Mouse (Mus musculus) kidney, adult 11 months (tissue): ENCODE results near the gene Tnfrsf14.

Source experiments
- DNase-seq: peaks from one replicate; pipeline ENCODE4 v3.0.0; 2022

Gene Tnfrsf14

DNA sequence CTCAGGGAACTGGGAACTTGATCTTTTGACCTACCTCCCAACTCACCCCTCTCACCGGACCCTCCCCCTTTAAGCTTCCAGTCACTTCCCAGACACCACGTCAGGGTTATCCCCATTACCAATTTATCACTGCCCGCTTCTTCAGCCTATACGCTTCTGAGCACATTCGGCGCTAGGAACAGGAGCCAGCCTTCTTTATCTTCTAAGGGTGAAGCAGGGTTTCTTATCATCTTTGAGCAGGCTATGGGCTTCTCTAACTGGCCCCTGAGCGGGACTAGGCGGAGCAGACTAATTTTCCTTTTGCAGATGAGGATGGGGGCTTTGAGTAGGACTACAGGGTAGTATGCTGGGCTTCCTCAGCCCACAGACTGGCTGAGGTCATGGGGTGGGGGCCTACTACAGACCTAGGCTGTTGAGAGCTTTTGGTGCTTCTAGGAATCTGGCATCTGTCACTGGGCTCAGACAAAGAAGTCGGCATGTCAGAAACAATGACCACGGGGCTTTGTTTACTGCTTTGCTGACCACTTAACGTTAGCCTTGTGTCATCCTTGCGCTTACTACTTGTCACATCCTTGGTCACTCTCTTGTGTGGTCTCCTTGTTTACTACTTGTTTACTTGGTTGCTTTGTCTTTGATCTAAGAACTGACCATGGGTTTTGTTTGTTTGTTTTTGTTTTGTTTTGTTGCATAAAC lies at the start of gene Tnfrsf14:
Tnfrsf14 (minus strand) TSS at position 169 of the 693 bp plus-strand sequence.
- no peak for DNase-seq

DNA sequence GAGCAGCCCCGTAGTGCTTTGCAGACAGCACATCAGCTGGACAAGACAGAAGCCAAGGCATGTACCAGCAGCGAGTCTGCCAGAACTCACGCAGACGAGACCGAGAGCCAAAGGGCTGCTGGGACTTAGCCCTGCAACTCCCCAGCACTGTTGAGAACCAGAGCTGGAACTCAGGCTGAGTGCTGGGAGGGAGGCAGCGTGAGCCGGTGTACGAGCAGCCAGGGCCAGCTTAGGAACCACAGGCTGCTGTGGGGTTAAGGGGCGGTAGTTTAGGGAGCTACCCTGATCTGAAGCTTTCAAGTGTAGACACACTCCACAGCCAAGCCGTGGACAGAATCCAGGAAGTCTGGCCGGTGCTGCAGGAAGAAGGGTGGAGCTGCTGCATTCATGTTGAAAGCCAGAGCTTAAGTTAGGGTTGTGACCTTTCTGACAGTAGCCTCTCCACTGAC lies 45.8 kb upstream of the Tnfrsf14 start:
- no peak for DNase-seq

DNA sequence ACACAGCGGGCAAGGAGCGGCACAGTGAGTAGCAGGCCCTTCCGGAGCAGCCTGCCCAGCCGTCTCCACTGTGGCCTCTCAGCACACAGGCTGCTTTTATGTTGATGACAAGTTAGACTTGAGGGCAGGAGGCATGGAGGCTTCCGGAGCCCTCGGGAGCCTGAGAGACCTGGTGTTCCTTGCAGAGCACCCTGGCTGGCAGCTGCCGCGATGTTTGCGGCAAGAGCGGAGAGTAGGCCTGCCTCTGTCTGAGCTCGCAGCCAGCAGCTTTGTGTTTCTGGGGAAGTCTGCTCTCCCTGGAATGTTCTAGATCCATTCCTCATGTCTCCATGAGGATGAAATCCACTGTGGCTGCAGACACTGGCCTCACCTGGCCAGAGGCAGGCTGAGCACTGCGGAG lies 44.2 kb upstream of the Tnfrsf14 start:
- no peak for DNase-seq

DNA sequence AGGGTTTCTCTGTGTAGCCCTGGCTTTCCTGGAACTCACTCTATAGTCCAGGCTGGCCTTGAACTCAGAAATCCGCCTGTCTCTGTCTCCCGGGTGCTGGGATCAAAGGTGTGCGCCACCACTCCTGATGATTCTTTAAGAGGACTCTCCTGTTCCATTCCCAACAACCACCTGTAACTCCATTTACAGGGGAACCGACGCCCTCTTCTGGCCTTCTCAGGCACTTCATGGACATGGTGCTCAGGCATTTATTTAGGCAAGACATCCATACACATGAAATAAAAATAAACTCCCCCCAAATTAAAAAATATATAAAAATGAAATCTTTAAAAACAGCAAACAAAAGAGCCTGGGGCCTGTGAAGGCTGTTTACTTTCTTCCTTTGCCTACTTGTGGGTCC lies 38.8 kb upstream of the Tnfrsf14 start:
- DNase-seq = peak; percentile 52

DNA sequence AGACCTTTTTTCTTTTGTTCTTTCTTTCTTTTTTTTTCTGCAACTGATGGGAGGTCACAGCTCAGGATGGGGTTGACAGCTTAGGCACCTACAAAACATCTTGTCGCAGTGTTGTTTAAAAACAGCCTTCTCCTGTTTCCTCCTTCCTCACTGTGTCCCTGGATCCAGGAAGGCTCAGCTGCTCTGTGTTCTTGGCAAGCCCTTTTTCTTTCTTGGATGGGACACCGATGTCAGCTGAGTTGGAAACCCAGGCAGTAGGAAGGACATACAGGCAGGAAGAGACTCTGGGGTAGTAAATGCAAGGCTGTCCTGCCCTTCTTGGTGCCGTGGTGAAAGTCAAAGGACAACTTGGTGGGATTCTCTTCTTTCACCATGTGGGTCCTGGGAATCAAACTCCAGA lies 37.5 kb upstream of the Tnfrsf14 start:
- no peak for DNase-seq

DNA sequence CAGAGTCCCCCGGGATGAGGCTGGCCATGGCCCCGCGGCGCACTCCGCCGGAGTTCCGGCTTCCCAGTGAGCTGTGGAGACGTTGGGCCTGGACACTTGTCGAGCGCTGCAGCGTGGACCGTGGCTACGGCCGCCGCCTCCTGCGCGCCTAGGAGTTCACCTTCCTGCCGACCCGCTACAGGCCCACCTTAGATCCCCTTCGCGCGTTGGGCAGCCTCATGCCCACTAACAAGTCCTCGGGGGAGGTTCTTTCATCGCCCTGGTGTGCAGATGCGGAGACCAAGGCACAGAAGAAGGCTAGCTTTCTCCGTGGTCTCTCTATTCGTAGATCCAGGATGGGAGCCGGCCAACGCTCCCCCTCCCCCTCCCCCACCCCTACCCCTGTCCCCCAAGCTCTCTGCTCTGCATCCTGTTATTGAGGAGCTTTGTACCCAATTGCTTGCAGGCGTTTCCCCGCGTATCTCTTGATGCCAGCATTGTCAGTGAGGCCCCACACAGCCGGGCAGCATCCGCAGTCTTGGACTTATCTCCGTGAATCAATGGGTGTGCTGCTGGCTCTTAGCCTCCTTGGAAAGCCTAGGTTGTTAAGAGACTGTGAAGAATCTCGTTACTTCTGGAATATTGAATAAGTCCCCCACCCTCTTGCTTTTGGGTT lies 36.3 kb upstream of the Tnfrsf14 start:
- DNase-seq = no peak

DNA sequence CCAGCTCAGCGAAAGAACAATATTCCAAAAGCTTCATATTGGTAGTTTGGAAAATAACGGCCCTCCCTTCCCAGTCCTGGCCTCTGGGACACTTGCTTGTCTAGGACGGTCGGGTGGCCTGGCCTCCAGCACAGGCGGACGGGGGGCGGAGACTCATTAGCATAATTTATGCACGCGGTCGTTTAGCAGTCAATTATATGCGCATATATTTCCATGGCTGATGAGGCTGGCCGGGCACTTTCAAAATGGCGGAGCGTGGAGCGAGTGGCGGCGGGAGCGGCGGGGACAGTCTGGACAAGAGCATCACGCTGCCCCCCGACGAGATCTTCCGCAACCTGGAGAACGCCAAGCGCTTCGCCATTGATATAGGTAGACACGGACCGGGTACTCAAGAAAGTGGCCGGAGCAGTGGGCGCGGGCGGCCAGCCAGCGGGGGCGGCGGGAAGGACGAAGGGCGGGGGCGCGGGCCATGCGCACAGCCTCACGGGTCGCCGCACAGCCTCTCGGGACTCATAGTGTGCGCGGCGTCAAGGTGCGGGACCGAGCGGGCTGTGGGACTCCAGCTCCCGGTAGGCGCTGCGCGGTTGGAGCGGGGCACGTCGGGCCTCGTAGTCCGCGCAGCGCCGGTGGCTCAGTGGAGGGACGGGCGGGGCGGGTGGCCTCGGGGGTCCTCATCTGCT lies 35.7 kb upstream of the Tnfrsf14 start, which contains the start of gene Pank4:
Pank4 (plus strand) TSS at position 223 of the 680 bp plus-strand sequence.
- peak; percentile 93 for DNase-seq

DNA sequence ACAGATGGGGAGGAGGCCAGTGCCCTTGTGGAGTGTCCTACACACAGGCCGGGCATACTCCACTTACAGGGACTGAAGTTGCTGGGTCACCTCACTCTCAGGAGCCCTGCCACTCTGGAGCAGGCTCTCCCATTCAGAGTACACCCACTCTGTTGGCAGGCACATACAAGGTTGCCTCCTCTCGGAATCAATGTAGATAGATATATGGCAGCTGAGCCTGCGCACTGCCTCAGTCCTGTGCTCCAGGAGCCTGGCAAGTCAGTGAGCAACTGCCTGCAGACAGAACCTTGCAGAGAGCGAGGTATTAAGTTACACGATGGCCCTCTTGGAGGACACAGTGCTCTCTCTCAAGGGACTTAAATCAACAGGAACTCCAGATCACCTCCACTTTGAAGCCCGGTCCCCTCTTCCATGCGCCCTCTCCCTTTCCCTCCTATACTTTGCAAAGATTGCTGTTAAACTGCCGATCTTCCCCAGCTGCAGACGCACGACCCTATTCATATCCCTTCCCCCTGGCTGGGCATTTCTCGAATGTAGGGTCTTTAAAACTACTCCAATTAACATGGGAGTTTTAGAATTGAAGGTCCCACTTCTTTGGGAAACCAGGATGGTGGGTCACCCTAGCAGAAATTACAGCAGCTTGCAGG lies 35.0 kb upstream of the Tnfrsf14 start:
- DNase-seq = no peak

DNA sequence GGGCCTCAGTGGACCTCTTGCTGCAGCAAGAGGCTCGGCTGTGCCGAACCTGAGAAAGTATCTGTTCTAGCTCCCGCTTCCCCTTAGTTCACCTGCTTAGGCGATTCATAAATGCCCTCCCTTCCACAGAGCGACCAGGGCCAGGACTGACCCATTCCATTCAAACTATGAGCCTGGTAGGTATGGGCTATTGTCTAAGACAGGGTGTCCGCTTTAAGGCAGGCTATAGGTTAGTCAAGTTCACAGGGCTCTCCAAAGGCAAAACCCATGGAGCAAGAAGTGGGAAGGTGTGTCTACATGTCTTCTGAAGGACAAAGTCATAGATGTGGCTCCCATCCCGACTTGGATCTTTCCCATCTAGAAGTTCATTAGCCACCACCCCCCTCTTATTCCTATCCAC lies 34.3 kb upstream of the Tnfrsf14 start:
- no peak for DNase-seq

DNA sequence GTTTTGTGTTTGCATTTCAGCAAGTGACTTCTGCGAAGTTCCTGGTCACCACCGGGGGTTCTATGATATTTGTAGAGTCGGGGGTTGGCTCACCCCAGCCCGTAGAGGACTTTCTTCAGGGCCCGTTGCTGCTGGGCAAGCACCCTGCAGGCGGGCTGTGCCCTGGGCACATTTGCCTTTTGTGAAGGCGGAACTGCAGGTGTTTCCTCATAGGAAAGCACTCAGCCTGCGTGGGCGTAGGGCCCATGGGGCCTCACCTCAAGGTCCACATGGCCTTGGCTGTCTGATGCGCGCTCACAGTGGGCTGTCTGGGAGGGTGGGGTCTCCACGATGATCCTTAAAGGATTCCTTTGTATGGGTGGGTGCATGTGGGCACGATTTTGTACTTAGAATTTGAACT lies 33.5 kb upstream of the Tnfrsf14 start:
- no peak for DNase-seq

DNA sequence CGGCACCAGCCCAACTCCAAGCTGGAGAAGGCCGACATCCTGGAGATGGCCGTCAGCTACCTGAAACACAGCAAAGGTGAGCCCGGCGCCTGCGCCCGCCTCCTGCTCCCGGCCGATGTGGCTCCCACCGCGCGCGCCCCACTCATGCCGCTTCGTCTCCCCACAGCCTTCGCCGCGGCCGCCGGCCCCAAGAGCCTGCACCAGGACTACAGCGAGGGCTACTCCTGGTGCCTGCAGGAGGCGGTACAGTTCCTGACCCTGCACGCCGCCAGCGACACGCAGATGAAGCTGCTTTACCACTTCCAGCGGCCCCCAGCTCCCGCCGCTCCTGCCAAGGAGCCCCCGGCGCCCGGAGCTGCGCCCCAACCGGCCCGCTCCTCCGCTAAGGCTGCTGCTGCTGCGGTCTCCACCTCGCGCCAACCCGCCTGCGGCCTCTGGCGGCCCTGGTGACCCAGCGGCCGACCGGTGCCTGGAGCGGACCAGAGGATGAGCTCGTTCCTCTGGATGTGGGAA lies 32.9 kb upstream of the Tnfrsf14 start:
- no peak for DNase-seq

DNA sequence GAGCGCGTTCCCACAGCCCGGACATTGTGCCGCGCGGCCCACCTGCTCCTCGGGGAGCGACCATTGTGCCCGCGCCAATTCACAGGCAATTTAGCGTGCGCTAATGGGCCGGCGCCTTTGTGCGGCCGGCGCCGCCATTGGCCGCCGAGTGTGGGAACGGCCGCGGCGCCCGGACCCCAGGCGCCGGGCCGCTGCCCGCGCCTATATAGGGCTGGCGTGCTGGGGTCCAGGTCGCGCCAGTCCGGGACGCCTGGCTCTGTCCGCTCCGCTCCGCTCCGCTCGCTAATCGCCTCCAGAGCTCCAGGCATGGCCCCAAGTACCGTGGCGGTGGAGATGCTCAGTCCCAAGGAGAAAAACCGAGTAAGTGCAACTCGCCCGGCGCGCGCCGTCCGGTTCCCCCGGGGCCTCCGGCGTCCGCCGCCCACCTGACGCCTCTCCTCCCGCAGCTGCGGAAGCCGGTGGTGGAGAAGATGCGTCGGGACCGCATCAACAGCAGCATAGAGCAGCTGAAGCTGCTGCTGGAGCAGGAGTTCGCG lies 32.4 kb upstream of the Tnfrsf14 start, which contains the start of gene Hes5:
Hes5 (plus strand) TSS at position 234 of the 536 bp plus-strand sequence.
- DNase-seq = no peak

DNA sequence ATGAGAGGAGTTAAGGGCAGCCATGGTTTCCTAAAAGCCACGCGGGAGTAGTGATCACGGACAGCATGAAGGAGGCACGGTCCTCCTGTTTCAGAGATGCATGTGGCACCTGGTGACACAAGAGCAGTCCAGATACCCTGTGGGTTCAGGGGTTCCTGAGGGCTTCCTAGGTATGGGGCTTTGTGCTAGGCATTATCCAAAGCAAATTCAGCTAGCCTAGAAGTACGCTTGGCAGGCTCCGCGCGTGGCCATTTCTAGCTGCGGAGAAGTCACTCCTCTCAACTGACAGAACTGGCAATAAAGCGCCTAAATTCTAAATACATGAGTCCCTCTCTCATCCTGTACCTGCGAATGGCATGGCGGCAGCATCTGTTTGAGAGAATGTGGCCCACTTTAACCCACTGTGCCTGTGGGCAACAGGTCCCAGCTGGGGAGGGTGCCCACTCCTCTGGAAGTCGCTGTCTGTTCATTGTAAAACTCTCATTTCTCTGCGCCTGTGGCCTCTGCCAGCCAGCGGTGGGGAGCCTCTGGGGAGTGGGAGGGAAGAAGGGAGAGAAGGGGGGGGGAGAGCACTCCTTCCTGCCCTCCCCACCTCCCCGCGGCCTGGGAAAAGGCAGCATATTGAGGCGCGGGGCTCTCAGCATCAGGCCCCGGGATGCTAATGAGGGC lies 31.8 kb upstream of the Tnfrsf14 start:
- no peak for DNase-seq

DNA sequence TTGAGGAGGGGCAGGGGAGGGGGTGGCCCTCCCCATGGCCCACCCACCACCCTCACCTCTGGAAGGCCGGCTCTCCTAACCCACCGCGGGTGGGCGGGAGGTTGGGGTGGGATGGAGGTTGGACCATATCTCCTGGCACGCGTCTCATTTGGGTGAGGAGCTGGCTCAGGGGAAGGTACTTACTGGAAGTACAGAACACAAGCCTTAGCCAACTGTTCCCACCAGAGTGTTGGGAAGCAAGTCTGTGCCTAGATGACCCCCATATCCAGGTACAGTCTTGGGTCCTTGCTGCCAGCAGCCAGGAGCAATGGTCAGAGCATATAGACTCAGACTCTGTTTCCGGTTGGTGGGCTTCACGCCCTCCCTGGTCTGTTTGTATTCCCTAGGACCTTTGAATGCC lies 30.3 kb upstream of the Tnfrsf14 start:
- DNase-seq = no peak

DNA sequence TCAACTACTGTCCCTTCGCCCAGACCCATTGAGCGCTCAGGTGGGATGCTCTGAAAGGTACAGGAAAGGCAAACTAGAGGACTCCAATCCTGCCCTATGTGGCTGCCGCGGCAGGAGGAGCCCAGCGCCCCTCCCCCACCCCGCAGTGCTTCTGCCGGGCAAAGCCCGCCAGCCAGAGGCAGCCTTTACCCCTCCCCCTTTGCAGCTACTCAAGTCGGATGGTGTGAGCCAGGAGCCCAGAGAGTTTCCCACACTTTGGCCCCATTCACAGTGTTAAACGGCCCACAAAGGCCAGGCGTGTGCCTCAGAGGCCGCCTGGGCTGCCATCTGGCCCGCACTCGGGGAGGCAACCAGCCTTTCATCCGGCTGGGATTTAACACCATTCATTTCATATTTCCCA lies 29.8 kb upstream of the Tnfrsf14 start:
- DNase-seq = no peak

DNA sequence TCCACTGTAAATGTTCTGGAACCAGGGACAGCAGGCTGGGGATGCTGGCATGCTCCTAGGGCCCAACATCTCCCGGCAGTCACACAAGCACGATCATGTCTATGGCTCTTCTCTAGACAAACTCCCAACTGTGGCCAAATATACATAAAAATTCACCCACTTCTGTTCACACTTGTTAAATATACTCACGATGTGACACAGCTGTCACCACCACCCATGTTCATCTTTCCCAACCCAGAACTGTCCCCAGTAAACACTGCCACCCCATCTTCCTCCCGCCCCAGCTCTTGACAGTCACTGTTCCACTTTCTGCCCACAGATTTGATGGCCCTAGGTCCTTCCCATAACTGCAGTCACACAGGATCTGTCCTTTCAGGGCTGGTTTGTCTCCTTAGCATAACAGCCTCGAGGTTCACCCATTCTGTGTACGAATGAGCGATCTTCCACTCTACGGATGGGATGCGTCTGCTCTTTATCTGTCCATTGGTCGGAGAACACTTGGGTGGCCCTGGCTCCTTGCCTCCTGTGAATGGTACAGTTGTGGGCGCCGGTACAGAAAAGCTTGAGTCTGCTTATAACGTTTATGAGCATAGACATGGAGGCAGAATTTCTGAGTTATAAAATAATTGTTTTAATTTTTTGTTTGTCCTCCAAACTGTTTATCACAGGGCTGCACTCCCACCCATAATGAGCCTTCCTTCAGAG lies 29.1 kb upstream of the Tnfrsf14 start:
- no peak for DNase-seq

DNA sequence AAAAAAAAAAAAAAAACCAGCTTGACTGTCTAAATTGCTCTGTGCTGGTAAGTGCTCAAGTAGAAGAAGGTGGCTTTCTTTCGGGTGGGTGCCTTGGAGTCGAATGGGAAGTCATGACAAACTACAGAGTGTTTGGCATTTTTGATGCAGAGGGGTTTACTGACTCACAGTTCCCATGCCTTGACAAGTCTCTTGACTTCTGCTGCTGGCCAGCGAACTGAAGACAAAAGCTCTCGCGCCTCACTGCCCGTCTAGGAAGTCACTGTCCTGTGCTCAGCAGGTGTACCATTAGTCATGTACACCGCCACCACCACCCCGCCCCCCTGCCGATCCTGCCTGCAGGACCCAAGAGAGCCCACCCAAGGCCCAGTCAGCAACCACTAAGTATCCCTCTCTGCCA lies 28.2 kb upstream of the Tnfrsf14 start:
- no peak for DNase-seq

DNA sequence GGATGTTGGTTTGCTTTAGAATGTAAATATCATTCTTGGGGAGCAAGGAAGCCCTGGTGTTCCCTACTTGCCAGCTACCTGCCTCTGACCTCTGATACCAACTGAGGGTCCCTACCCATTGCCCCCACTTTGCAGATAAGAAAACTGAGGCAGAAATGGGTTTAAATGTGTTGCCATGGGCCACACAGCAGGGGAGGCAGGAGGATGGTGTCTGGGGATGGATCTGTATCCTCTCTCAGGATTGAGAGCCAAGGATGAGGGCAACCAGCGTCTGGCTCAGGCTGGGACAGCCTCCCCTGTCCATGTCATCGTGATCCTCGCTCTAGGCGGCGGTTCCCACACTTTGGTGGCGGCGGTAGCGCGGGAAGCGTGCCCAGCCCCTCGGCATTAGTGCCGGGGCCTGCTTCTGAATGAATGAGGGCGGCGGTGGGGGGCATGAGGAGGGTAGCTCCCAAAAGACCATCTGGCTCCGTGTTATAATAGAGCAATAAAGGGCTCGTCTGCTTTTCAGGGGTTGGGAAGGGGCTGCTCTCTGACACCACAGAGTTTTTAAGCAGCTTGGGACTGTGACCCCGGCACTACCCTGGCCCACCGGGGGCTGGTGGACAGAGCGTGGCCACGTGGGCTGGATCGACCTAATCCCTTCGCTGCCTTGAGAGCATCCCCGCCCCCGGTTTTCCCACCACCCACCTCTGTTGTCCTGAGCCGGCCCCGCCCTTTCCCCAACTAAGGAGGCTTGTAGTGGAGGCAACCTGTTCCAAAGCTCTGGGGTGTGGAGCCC lies 24.3 kb upstream of the Tnfrsf14 start:
- DNase-seq = no peak

DNA sequence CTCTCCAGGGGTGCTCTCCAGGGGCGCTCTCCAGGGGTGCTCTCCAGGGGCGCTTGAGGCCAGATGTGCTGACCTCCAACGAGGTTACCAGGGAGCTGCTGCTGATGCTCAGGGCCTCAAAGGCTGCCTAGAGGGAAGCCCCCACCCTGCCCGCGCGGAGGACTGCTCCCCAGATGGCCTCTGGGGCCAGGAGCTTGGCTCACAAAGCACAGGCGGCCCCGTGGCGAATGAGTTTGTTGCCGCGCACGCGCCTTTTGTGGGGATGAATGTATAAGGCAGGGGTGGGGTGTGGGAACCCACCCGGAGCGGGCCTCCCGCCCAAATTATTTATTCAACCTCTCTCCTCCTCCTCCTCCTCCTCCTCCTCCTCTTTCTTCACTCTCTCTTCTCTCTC lies 21.2 kb upstream of the Tnfrsf14 start:
- no peak for DNase-seq

DNA sequence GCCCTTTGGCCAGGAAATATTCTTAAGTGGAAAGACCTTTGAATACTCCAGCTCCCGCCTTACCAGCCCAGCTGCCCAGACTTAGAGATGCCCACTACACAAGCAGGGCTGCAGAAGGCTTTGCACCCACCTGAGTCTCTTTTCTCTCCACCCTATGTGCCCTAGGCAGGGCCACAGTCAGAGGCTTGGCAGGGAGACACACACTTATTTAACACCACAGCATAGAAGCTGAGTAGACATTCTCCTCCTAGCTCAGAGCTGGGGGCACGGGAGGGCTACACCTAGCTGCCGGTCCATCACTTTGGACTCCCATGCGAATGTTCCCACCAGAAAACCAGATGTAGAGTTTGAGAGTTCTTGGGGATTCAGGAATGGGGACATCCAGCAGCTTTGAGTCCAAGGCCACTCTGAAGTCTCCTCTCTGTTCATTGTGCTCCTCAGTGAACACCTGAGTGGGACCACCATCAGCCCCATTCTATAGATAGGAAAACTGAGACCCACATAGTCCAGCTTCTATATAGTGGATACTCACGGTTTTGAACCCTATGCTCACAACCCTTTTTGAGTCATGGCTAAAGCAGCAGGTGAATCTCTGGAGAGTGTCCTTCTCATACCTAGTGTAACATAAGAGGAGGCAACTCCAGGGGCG lies 20.7 kb upstream of the Tnfrsf14 start:
- no peak for DNase-seq
